Mouse (Mus musculus) lung, postnatal 0 days (tissue): ENCODE data around the gene Gm20422.

ENCODE experiments used
- CTCF ChIP-seq: IDR thresholded peaks from 2 replicates; pipeline ENCODE4 v1.5.1; 2016; ENCODE audit warnings: antibody characterized with exemption, mild to moderate bottlenecking
- EP300 ChIP-seq: IDR thresholded peaks from 2 replicates; pipeline ENCODE4 v1.6.1; 2016; ENCODE audit warnings: antibody characterized with exemption, mild to moderate bottlenecking, control low read depth

DNA sequence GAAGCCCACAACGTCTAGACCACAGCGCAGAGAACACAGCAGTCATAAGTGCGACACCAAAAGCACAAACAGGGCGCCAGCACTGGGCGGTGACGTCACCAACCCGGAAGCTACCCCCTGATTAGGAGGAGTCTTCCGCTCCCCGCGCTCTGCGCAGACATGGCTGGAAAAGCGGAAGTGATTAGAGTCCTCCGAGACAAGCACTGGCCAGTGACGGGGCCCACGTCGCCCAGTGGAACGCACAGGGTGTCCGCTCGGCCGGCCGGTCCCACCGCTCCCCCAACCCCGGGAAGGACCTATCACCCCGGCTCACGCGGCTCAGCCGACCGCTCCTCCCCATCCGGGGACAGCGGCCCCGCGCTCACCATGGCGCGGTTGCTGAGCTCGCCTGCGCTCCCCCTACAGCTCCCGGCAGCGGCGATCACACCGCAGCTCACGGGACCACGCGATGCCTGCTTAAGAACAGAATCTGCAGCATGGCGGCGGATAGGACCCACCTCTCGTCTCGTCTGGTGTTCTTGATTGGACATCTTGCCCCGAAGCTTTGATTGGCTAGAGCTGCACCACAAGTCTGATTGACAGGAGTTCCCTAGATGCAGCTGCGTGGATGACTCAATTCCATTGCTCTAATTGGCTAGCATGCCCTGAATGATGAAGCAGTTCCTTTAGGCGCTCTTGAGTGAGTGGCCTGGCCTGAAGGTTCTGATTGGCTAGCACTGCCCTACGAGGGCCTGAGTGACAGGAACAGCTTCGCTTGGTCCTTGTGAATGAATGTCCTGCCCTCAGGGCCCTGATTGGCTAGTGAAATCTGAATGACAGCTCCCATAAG is 58.1 kb downstream of the Gm20422 start:
- TF ChIP-seq EP300 (no peak), CTCF (no peak)
